Mouse (Mus musculus): Measurements from ENCODE around the gene Nynrin. TPM values are rescaled to one million over a fixed set of nuclear protein-coding genes. Genes with fewer than 3 reads are reported as not detected.

The Nynrin gene
- 10 to 100 TPM in 1 of 4 experiments, 1 to 10 TPM in 3; 4.4 to 11.5 (median 6.2) TPM for total RNA-seq (2022)

- peak; percentile 76 for DNase-seq (ENCODE audit: low spot score)
These were observed at the start of gene Nynrin for GRCm38 (mm10) chr14:55853621-55854285. TSS of gene Nynrin (plus strand) at chr14:55854010.

GRCm38 (mm10) chr14:55814885-55815284 is 38.9 kb upstream of the Nynrin start:
- peak; percentile 57 for DNase-seq (ENCODE audit: low spot score)

DNA sequence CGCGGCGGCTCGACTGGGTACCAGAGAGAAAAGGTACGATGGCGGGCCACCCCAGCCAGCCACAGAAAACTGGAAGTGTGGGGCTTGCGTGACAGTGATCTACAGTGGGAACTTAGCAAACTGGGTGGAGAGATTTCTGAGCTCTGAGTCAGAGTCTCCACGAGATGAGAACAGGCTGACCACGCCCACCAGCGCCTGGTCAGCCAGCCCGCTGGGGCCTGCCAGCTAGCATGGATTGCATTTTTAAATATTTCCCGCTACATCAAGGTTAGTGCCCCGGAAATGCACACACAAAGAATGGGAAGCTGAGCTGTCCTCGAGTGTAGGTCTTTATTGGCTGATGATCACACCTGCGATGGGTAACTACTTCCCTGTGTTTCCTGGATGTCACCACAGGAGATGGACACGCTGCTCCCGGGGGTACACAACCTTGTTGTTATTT is 38.5 kb upstream of the Nynrin start:
- peak; percentile 49 for DNase-seq (ENCODE audit: low spot score)

- no peak for DNase-seq (ENCODE audit: low spot score)
These were observed 33.9 kb upstream of the Nynrin start for GRCm38 (mm10) chr14:55819845-55820405.

DNA sequence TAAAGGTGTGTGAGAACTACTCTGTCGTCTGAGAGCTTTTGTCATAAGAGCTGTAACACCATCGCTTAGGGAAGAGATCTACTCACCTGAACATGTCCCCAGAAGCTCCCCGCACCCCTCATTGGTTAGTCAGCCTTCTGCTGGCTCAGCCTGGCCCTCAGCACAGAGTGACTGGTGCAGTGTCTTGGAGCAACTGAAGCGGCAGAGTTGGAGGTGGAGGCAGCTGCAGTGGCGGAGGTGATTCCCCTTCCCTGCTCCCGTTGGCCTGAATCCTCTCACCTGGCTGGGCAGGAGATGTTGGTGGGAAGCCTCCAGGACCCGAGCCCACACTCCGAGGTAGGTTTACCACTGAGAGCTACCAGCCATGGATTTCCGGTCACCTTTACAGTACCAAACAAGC is 33.2 kb upstream of the Nynrin start:
- DNase-seq (ENCODE audit: low spot score), result no peak

DNA sequence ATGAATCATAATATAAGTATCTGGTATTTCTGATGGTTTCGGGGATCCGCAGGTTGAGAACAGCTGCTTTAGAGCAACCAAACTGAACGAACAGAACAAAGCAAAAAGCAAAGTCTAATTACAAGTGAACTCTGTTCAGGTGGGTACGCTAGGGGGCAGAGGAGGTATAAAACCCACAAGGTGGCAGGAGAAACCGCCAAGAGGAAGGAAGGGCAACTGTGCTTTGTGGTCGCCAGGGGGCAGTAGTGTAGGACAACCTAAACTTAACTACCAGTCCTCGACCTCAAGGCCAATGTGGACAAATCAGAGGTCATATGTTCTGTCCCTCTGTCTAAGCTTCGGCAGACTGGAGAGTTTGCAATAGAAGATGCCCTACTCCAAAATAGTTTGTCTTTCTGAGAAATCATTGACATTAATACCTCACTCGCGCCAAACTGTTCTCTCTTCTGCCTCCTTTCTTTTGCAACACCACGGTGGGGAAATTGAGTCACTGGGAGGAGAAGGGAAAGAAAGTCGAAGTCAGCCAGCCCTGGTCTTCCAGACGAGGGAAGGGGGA is 31.3 kb upstream of the Nynrin start:
- DNase-seq (ENCODE audit: low spot score), result peak; percentile 83

DNA sequence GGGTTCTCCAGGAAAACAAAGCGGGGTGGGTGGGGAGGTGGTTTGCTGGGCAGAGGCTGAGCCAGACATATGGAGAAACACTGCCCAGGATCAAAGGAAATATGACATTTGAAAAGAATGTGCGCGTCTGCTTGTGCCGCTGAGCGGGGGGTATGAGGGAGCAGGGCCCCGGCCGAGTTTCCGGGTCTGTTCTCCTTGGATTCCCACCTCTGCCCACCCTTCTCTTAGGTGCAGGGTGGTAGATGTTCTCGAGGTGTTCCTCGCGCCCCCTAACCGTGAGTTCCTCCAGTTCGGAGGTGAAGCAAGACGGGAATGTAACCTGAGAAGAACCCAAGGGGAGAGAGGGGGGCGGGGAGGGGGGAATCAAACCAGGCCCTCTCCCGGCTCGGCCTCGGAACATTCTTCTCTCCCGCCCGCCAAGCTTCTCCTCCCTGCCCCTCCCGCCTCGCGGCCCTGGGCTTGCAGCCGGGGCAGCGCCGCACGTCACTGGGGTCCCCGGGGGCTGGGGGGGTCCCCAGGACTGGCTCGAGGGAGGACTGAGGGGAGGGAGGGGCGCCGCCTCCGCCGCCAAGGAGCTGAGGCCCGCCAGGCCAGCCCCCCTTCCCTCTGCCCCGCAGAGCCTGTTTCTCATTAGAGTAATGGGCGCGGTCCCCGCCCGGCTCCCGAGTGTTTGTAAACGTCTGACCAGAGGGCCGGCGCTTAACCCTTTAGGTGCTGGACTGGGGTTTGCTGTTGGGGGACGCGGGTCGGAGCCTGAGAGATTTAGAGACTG is 30.6 kb upstream of the Nynrin start, which contains the start of gene Nfatc4:
TSS of gene Nfatc4 (plus strand) at position 154 of the 772 bp plus-strand sequence.
- peak; percentile 78 for DNase-seq (ENCODE audit: low spot score)

- DNase-seq (ENCODE audit: low spot score), result peak; percentile 42
These were observed 29.8 kb upstream of the Nynrin start for GRCm38 (mm10) chr14:55824001-55824480.

GRCm38 (mm10) chr14:55824481-55825215 is 29.2 kb upstream of the Nynrin start:
- DNase-seq (ENCODE audit: low spot score), result peak; percentile 40

- DNase-seq (ENCODE audit: low spot score), result no peak
These were observed 28.4 kb upstream of the Nynrin start for GRCm38 (mm10) chr14:55825216-55826051.

- no peak for DNase-seq (ENCODE audit: low spot score)
These were observed 27.7 kb upstream of the Nynrin start for GRCm38 (mm10) chr14:55826142-55826541.

- DNase-seq (ENCODE audit: low spot score), result no peak
These were observed 27.1 kb upstream of the Nynrin start for GRCm38 (mm10) chr14:55826551-55827340.

GRCm38 (mm10) chr14:55828716-55829263 is 25.0 kb upstream of the Nynrin start:
- DNase-seq (ENCODE audit: low spot score), result peak; percentile 44

DNA sequence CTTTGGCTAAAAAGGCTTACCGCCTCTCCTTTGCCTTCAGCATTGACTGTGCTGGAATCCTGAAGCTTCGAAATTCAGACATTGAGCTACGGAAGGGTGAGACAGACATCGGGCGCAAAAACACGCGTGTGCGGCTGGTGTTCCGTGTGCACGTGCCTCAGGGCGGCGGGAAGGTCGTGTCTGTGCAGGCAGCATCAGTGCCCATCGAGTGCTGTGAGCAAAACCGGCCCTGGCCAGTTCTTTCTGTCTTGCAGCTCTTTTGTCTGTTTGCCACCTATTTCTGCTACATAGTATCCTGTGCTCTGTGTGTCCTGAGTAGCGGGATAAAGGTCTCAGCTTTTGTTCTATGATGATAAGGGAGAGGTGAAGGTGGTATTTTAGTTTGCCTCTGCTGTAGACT is 24.0 kb upstream of the Nynrin start:
- no peak for DNase-seq (ENCODE audit: low spot score)

DNA sequence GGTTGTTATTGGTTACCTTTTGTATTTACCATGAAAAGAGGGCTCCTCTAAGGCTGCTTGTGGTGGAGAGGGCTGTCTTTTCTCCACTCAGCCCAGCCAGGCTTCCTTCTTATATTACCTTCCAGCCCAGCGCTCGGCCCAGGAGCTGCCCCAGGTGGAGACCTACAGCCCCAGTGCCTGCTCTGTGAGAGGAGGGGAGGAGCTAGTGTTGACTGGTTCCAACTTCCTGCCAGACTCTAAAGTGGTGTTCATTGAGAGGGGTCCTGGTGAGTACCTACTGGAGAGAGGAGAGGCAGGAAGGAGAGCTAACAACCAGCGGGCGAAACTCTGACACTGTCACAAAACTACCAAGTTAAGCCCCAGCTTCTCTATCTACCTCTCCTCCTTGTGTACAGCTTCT is 23.5 kb upstream of the Nynrin start:
- no peak for DNase-seq (ENCODE audit: low spot score)

DNA sequence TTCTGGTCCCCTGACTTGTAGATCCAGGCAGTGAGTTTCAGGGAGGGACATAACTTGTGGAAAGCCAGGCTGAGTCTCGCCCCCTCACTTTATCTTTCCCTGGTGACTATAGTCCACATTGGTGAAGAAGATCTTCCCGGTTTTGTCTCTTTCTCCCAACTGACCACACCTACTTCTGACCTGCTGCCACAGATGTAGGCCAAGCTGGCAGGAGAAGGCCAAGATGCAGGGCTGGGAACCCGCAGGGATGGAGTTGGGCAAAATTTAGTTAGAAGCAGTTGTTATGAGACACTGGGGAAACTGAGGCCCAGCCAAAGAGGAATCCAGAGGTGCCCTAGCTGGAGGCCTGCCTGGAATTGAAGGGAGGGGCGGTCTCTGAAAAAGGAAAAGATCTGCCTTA is 20.7 kb upstream of the Nynrin start:
- DNase-seq (ENCODE audit: low spot score), result no peak

GRCm38 (mm10) chr14:55834808-55835533 is 18.8 kb upstream of the Nynrin start:
- no peak for DNase-seq (ENCODE audit: low spot score)

GRCm38 (mm10) chr14:55838312-55838711 is 15.5 kb upstream of the Nynrin start:
- no peak for DNase-seq (ENCODE audit: low spot score)

GRCm38 (mm10) chr14:55838740-55839139 is 15.1 kb upstream of the Nynrin start:
- no peak for DNase-seq (ENCODE audit: low spot score)
